Mouse (Mus musculus): ENCODE results near the gene Ranbp3l. TPM values are rescaled to one million over a fixed set of nuclear protein-coding genes. Genes with fewer than 3 reads are reported as not detected.
"Not testable (repeated sequence)": the region's sequence is repeated elsewhere in the genome, so short reads cannot be mapped to it uniquely, and the experiment has no call there.

Ranbp3l gene
- total RNA-seq (2021): 10 to 100 TPM in 1 of 2 experiments, 1 to 10 TPM in 1; 7.1 to 11.2 TPM

- peak in 1 of 2 experiments; percentile 9 for DNase-seq (ENCODE audit: extremely low spot score in 1 of 2, low spot score in 1 of 2)
Observed at GRCm38 (mm10) chr15:8967573-8968228, at the start of gene Ranbp3l. TSS of gene Ranbp3l (plus strand) at chr15:8967949.

- no peak for DNase-seq (ENCODE audit: extremely low spot score in 1 of 2, low spot score in 1 of 2)
Observed at GRCm38 (mm10) chr15:8930061-8930460, 37.7 kb upstream of the Ranbp3l start.

DNA sequence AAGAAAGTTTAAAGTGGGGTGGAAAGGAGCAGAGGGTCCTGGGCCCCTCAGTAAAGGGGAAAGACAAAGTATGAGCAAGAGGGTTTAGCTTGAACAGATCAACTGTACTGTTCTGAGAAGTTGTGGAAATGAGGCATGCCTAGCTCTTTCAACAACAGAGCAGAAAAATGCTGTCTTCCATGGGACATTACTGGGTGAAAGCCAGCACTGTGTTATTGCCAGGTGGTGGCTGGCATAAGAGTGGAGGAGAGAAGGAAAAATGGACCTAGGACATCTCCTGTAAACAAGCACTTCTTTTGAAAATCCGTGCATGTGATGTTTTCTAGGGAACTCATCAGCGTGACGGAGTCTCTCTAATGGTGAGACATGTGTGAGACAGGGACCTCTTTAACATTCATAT is 30.8 kb upstream of the Ranbp3l start:
- DNase-seq (ENCODE audit: extremely low spot score in 1 of 2, low spot score in 1 of 2): no peak

- DNase-seq (ENCODE audit: extremely low spot score in 1 of 2, low spot score in 1 of 2): no peak
Observed at GRCm38 (mm10) chr15:8940861-8941260, 26.9 kb upstream of the Ranbp3l start.

DNA sequence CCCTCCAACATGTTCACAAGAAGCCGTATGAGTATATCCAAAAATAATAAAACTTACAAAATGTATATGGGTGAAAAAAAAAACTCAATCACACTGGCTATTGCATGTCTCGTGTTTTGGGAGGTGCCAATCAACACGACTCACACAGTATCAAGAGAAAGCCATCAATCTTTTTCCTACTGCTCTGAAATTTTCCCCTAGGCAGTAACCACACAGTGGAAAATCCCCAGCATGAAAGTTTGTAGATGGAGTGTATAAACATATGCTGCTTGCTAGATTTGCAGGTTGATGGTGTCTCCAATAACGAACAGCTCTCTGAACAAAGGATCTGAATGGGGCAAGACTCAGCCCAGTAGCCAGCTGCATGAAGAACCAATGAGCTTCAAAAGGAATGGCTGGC is 16.9 kb upstream of the Ranbp3l start:
- DNase-seq (ENCODE audit: extremely low spot score in 1 of 2, low spot score in 1 of 2): no peak

GRCm38 (mm10) chr15:8963323-8963722 is 4.4 kb upstream of the Ranbp3l start:
- no peak for DNase-seq (ENCODE audit: extremely low spot score in 1 of 2, low spot score in 1 of 2)

DNA sequence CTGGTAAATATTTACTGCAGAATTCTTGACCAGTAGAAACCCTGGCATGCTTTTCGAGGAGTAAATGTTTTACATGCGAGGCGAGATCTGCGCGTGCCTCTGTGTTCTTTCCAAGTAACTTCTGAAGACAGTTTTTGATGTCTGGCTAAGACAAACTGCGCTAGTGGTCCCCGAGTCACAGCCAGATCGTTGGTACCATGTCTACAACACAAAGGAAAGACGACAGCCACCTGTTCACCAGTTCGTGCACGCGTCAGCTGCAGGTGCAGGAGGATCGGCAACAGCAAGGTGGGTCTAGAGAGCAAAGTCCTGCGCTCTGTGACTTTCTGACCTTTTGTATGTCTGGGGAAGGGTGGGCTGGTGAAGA is 463 bp downstream of the Ranbp3l start:
- DNase-seq (ENCODE audit: extremely low spot score in 1 of 2, low spot score in 1 of 2): no peak

DNA sequence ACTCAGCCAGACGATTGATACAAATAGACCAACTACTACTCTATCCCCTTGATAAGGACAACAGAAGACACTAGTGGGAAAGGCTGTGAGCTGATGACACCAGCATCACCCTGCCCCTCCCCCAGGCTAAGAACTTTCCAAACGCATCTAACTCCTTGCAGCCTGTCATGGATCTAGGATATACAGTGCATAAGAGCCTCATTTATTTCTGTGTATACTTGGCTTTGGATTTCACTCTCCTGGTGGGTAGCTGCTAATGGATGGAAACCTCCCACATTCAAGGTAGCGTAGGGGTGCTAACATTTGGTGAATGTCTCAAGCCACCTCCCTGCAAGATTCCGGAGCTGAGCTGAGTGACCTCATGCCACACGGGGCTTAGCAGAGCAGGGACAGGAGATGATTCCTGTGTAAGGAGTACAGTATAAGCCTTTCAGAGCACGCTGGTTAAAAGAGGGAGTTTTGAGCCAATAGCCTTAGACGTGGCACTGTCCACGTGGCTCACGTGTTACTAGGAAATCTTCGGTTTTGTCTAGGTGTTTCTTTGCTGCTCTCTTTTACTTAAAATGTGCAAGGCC is 1.4 kb downstream of the Ranbp3l start:
- no peak for DNase-seq (ENCODE audit: extremely low spot score in 1 of 2, low spot score in 1 of 2)

GRCm38 (mm10) chr15:8991211-8991610 is 23.5 kb downstream of the Ranbp3l start:
- no peak for DNase-seq (ENCODE audit: extremely low spot score in 1 of 2, low spot score in 1 of 2)

GRCm38 (mm10) chr15:8991859-8992838 is 24.4 kb downstream of the Ranbp3l start:
- DNase-seq (ENCODE audit: extremely low spot score in 1 of 2, low spot score in 1 of 2): no peak

GRCm38 (mm10) chr15:8994608-8995277 is 27.0 kb downstream of the Ranbp3l start:
- no peak for DNase-seq (ENCODE audit: extremely low spot score in 1 of 2, low spot score in 1 of 2)

DNA sequence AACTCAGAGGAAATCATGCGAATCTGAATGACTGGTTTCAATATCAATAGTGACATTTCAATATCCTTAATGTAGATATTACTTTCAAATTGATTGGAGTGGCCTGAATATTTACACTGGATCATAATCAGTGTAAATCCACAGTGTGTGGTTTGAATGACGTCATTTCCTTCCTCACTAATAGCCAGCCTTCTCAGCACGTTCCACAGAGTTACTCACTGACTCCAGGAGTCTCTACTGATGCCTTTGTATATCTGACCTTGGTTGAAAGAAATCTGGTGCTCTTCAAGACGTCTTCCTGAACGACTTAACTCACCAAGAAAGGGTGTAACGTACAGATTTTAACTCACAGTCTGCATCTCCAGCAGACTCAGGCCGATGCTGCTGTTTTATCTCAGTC is 27.7 kb downstream of the Ranbp3l start:
- no peak for DNase-seq (ENCODE audit: extremely low spot score in 1 of 2, low spot score in 1 of 2)

DNA sequence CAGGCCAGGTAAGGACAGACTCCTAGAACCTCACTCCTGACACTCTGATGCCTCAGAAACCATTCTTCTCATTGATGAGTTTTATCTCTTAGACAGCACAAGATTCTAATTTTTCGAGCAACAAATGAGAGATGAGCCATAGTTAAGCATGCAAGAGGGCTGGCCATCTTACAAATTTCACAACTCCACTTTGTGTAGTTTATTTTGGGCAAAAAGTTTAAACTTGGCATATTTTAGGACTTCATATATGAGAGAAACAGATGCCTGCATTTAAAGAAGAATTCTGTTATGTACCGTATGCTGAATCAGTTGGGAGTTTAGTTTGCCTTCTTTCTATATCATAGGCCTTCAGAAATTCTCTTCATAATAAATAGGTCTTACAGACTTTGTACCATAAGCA is 35.0 kb downstream of the Ranbp3l start:
- no peak for DNase-seq (ENCODE audit: extremely low spot score in 1 of 2, low spot score in 1 of 2)

GRCm38 (mm10) chr15:9009196-9009595 is 41.4 kb downstream of the Ranbp3l start:
- no peak for DNase-seq (ENCODE audit: extremely low spot score in 1 of 2, low spot score in 1 of 2)

DNA sequence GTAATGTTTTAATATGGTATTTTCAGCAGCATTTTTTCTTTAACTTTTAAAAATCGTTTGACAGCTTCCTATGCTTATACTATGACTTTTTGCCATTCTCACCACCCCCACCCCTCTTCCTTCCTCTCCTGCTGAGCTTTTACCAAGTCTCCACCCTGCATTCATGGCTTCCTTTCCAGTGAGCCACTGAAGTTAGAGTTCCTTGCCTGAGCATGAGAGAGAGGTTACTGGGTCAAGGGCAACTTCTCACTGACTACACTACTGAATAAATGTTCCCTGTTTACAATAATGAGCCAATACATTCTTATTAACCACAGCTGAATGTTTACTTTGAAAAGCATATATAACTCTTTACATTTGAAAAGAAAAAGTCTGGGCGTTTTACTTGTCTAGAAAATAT is 46.8 kb downstream of the Ranbp3l start:
- no peak for DNase-seq (ENCODE audit: extremely low spot score in 1 of 2, low spot score in 1 of 2)

- DNase-seq (ENCODE audit: extremely low spot score in 1 of 2, low spot score in 1 of 2): not testable (repeated sequence)
Observed at GRCm38 (mm10) chr15:9015496-9015895, 47.7 kb downstream of the Ranbp3l start.

GRCm38 (mm10) chr15:9055704-9056103 is 88.0 kb downstream of the Ranbp3l start:
- no peak for DNase-seq (ENCODE audit: extremely low spot score in 1 of 2, low spot score in 1 of 2)

DNA sequence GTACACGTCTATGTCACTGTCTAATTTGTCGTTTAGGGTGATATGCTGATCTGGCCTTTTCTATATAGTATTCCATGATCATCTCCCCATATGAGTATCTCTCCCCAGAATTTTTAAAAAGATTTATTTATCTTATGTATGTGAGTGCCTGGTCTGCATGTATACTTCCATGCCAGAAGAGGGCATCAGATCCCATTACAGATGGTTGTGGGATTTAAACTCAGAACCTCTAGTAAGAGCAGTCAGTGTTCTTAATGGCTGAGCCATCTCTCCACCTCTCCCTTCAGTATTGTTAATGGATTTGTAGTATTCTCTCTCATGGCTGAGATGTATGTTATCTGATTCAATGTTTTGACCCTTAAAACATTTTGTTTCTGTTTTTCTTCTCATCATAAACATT is 92.1 kb downstream of the Ranbp3l start:
- no peak for DNase-seq (ENCODE audit: extremely low spot score in 1 of 2, low spot score in 1 of 2)

GRCm38 (mm10) chr15:9061150-9061882 is 93.6 kb downstream of the Ranbp3l start:
- no peak for DNase-seq (ENCODE audit: extremely low spot score in 1 of 2, low spot score in 1 of 2)

DNA sequence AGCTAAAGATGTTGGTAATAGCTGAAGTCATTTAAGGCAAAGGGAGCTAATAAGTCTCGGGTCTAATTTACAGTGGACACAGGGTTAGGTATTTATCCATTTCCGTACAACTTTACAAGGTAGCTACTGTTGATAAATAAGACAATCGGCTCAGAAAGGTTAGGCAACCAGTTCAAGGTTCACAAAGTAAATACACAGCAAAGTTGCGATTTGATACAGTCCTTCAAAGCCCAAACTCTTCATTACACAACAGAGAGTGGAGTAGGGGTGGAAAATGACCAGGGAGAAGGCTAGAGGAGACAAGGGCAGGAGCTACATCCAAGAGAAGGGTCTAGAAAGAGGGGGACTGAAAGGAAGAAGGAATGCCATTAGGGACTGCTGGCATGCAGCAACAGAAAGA is 101.1 kb downstream of the Ranbp3l start:
- no peak for DNase-seq (ENCODE audit: extremely low spot score in 1 of 2, low spot score in 1 of 2)
